Mouse (Mus musculus) 3134 (cell line): Measurements from ENCODE around the gene Ttc21a.

Source experiments
- DNase-seq: peaks from one replicate; pipeline ENCODE4 v3.0.0-alpha.2; 2011; ENCODE audit warnings: low spot score; ENCODE audit not compliant: insufficient read length; ENCODE audit errors: extremely low read depth

Ttc21a gene

DNA sequence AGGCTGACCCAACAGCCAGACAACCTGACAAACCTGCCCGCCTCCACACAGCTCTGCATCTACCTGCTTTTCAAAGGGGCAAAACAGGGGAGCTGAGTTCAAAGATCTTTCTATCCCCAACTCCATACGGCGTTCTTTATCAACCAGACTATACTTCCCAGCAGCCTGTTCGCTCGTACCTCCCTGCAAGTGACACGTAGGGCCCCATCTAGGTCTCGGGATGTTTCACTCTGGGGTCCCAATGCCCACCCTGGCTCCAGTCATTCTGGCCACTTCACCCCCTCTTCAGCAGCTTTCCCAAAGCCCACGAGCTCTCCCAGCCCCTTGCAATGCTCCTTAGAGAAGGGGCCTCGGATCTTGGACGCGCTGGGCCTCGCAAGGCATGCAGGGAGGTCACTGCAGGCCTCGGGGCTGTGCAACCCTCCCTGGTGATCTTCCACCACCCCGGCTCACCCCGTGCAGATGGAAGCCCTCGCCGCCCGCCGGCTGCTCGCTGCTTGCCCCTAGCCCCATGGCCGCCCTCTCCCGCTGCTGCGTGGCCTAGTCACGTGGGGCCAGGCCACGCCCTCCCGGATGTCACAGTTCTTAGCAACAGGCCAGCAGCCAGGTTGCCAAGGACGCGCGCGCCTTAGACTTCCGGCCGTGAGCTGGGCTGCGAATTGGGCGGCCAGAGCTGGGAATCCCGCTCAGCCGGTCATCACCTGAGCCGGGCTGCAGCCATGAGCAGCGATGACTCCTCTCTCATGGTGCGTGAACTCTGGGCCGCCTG, at the start of gene Ttc21a, which contains the start of gene Gorasp1:
TSS of gene Ttc21a (plus strand) at position 602 of the 769 bp plus-strand sequence.
TSS of gene Gorasp1 (minus strand) at position 561 of the 769 bp plus-strand sequence.
- peak; percentile 89 for DNase-seq

DNA sequence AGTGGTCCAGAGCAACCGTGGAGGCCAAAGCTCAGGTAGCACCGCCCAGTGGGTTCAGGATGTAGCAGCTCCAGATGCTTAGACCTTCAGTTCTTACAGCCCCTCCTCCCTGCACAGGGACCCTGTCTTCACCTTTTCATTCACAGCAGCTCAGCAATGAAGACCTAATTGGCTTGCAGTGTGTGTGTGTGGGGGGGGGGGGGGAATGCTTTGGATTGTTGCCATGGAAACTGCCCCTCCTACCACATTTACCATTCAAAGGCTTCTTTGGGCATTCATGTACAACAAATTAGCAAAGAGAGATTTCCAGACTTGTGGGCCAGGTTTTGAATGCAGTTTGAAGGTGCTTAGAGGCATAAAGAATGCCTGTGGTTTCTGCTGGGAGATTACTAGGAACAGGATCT, 48.6 kb upstream of the Ttc21a start:
- DNase-seq: no peak

DNA sequence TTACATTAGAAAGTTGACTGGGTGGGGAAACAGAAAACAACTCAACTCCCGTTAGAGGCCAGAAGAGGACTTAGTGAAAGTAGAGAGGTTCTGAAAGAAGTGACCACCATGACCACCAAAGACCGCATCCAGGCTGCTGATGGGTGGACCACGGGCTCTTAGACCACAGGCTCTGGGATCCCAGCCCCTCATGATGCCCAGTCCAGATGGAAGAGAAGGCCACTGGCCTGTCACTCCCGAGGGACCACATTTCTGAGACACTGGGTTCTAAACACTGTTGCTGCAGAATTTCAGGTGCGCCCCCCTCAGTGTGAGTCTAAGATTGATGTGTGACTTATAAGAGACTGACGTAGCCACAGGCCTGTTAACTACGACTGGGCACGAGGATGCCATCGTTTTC, 48.0 kb upstream of the Ttc21a start:
- DNase-seq: no peak

DNA sequence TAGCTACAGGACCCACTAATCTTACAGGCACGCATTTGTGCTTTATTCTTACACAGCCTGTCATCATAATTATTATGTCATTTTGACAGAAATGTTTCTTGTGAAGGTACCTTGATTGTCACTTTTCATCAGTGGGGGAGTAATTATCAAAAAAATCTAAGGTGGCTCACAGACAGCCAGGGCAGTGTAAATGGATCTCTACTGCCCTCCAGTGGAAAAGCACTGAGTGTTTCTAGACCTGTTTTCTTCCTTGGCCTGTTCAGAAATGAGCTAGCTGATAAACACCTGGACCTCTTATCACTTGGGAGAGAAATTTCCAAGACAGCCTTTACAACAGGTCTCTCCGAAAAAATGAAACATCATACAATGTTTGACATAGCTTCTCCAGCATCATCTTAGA, 46.7 kb upstream of the Ttc21a start:
- no peak for DNase-seq

DNA sequence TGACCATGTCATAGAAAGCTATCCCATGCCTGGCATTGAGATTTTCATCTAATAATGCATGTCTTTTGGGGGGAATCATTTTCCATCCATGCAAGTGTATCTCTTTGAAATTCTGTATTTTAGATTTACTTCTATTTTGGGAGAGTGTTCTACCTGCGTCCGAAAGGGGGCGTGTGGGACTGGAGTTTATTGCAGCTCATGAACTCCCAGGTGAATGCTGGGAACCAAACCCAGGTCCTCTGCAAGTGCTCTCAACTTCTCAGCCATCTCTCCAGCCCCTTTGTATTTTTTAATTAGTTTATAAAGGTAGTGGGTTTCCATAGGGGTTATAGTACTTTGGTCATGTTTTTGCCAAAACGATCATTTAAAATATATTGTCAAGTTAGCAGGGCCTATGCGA, 43.5 kb upstream of the Ttc21a start:
- DNase-seq: no peak

DNA sequence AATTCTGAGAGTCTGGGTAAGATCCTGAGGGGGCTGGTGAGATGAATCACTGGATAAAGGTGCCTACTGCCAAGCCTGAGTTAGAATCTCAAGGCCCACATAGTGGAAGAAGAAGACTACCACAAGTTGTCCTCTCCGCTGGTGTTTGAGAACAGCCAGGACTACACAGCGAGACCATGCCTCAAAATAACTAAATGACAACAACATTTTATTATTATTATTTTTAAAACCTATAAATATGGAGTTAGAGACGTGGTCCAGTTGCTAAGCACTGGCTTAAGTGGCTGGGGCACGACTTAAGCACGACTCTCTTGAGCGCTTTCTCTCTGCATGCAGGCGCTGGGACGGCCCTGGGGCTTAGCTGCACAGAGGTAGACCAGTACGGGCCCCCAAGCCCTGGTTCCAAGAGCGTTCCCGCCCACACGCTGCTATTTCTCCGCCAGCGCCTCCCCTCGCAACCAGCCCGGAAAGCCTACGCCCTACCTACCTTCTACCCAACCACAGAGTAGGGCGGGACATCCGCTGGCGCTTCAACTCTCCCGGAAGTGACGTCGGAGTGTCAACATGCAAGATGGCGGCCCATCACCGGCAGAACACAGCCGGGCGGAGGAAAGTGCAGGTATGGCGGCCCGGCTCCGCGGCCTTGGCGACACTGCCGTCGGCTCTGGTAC, 42.9 kb upstream of the Ttc21a start, which contains the start of gene Wdr48:
TSS of gene Wdr48 (plus strand) at position 540 of the 671 bp plus-strand sequence.
- peak; percentile 92 for DNase-seq

DNA sequence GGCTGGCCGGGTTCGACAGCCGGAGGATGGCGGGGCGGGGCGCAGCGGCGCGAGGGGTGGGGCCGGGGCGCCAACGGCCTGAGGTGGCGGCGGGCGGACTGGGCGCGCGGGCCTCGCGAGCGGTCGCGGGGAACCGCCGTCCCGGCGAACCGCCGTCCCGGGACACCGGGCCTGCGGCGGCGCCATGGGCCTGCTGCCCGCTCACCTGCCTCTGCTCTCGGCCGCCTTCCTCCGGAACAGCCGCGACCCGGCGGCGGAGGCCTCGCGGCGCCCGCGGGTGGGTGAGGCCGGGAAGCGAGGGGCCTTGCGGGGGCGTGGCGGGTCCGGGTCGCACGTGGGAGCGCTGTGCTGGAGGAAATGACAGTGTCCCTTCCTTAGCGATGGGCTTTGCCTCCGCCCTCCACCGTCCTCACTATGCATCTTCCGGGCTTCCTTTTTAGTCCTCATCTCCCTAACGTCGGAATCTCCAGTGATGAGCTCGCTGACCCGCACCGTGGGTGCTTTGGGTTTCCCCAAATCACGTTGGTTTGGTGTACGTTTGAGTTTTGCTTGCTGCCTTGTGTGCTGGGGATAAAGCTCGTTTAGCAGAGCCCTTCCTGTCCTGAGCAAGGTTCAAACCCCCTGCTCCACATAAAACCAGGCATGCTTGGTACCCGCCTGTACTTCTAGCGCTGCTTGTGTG, 42.2 kb upstream of the Ttc21a start:
- no peak for DNase-seq

DNA sequence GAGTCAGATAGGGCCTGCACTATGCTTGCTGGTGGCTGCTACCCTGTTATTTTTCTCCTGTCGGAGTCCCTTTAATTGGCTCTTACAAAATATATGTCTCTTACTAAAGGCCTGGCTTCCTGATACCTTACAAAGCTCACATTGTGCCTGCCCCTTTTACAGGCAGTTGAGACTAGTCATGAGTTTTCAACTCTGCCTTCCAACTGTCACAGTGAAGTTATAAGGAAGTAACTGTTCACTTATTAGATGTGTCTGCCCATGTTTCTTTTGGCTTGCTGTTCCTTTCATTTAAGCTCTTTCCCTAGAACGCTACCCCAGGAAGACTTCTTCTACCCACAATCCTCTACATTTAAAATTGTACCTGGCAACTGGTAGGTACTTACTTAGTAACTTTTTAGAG, 38.0 kb upstream of the Ttc21a start:
- DNase-seq: no peak

DNA sequence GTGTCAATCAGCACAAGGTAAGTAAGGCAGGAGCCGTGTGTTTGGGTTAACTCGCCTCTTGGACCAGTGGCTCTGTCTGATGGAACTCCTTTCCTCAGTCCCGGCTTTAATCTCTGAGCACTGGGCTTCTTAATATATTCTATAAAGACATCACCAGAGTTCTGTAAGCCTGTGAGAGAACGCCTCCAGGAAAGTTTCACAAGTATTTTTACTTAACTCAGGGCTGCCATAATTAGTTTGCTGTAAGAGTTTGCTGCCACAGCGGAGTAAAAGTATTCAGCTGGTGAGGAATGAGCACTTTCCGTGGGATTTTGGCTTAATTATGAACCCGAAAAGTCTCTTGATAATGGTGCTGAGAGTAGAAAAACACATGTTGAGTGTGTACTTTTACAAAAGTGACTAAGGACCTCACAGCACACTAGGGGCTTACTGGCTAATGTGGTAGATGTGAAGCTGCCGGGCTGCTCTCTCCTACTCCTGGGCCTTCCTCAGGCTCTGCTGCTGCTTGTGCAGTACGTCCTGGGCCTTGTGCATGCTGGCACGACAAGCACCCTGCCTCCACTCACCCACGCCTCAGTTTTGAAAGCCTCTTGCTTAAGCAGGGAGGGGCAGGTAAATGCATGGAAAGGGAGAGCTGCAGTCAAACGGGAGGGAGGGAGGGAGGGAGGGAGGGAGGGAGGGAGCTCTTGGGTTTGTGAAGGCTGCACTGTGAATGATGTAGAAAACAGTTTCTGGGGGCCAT, 34.8 kb upstream of the Ttc21a start:
- DNase-seq: no peak

DNA sequence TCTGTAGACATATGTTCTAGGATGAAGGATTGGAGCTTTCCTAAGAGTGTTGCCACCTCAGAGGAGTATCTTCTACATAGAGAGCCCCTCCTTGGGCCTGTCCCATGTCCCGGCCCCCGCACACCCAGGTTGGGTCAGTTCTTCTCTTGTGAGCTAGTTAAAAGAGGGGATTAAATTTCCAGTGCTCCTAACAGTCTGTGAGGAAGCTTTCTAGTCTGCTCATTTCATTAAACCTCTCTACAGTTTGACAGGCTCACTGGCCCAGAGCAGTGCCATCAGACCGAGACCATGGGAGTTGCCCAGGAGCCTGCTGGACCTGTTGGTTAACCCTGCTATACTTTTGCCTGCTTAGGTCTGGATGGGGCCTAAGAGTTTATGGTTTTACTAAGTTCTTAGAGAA, 28.7 kb upstream of the Ttc21a start:
- DNase-seq: no peak

DNA sequence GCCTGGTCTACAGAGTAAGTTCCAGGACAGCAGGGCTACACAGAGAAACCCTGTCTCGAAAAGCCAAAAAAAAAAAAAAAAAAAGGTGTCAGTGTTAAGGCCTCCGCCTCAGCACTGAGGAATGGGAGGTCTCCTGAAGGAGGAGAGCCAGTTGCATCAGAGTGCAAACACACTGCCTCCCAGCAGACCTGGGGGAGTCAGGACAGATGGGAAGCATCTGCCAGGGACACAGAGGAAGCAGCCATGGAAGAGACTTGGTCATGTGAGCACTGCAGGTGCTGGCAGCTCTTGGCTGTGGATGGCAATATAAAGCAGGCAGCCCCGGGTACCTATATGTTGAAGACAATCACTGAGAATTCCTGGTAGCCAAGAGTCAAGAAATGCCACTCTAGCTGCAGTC, 27.5 kb upstream of the Ttc21a start:
- no peak for DNase-seq

DNA sequence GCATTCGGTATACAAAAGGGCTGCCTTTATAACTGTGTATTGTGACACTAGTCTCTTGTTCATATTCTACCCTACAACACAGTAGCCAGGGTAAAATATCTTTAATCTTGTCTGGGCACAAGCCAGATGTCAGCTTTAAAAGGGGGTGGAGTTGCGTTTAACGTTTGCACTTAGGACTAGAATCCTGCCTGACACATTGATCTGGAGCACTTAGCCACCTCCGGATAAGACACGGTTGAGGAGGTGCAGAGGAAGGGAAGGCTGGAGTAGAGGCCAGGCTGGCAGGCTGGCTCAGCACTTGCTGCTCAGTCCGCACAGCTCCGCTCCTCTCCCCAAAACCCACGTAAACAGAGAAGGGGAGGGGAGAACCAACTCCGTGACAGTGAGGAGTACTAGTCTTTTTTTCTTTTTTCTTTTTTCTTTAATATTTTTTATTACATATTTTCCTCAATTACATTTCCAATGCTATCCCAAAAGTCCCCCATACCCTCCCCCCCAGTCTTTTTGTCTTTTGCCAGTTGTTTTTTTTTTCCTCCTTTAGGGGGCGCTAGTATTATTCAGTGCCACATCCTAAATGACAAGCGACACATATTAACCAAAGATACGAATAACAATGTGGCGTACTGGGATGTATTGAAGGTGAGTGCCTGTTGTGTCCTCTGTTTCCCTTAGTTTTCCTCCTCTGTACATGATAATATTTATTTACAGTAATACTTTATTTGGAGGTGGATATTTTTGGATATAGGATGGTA, 24.1 kb upstream of the Ttc21a start:
- DNase-seq: no peak

DNA sequence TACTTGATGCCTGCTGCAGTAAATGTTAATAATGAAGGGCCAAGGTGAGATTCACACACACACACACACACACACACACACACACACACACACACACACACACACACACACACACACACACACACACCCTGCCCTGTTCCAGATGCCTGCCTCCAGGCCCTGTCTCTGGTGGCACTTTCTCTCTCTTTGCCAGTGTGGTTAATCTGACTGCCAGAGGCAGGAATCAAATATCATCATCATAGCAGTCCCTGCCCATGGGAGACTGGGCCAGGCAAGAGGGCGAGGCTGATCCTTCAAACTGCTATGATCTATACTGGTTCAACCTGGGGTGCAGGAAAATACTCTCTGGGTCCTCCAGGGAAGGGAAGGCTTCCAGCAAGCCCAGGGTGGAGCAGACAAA, 17.5 kb upstream of the Ttc21a start:
- DNase-seq: no peak

DNA sequence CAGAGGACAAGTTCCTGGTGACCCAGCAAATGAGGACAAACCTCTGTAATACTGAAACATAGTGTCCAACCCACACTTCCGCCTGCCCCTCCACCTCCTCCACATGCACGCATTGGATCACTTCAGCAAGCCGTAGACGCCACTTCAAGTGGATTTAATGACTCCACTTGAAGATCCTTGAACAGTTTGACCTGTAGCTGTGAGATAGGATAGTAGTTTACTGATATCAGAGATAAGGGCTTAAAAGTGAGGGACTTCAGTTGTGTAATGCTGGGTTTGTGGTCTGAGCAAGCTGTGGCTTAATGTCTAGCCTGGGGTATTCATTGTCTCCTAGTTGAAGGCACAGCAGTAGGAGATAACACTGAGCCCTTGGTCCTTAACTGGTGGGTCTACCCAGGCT, 13.9 kb upstream of the Ttc21a start:
- no peak for DNase-seq

DNA sequence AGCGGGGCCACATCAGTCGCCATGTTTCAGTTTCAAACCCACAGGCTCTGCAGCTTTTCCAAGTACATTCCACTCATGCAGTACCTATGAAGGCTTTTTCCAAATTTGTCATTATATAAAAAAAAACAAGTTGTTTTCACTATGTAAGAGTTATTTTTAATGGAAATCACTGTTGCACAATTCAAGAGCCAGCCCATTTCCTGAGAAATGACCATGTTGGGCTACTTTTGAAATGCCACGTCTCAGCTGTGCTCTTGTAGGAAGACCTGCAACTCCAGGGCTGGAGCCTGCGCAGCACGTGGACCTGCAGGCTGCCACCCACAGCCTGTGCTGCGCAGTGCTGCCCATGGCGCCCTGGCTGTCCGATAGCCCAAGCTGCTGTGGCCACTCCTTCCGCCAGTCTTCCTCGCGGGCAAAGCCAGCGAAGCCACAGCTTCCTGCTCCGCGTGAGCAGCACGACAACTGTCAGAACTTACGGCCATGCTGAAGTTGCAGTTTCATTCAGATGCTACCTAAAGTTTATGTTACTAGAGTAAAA, 12.2 kb upstream of the Ttc21a start:
- no peak for DNase-seq

DNA sequence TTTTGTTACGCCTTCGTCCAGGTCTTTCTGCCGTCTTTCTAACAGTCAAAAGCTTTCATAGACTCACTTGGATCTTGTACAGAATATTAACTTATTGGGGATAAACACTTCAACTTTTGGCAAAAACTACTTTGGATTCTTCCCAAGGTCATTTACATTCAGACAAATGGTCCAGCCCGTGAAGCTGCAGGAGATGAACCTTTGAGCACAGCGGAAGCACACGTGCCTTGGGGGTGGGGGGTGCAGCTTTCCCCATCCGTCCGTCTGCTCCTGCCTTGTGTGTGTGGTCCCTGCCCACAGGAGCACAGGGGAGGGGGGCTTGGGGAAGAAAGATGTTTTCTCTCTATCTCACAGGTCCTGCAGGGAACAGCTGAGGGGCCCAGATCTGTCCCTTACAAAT, 11.7 kb upstream of the Ttc21a start:
- DNase-seq: no peak

DNA sequence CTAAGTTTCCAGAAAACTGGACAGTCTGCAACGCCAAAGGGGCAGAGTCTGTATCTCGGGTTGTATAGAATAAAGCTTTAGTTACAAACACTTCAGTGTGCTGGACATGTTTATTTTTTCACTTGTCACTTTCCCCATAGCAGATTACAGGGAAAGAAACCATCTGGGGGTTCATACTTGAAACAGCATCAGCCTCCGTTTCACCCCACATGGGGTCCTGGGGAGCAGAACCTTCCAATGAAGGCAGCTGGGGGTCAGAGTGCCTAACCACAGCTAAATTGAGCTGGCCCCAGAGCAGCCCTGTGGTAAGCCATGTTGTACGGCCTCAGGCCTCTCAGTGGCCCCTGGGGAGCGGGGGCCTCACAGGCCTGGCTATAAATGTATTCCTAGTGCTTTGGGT, 10.9 kb upstream of the Ttc21a start:
- no peak for DNase-seq

DNA sequence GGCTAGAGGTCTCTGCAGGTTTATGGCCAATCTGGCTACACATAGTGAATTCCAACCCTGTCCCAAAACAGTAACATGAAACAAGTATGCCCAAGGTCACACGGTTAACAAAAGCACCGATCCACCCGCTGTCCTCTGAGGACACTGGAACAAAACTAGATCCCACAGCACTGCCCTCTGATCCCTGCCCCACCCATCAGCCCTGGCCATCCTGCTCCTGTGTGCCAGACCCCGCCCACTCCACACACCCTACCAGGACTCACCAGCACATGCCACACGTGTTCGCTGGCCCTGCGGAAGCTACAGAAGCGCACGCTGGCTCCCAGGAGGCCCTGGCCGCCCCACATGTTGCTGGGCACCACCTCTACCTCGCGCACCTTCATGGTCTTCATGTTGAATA, 5.0 kb upstream of the Ttc21a start:
- DNase-seq: no peak

DNA sequence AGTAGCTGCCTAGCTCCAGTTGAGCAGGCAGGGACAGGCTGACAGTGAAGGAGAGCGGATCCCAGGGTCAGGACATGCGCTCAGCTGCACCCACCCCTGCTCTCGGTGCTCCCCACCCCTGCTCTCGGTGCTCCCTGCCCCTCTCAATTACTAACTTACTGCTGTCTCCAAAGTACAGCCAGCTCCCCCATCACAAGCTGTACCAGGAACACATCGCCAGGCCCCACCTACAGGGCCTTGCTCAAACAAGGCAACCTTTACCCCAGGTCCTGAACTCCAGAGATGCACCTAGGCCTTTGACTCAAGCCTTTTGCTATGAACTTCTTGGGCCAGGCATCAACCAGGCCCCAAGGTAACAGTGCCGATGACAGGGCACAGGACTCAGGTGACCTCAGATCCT, 3.7 kb upstream of the Ttc21a start:
- no peak for DNase-seq

DNA sequence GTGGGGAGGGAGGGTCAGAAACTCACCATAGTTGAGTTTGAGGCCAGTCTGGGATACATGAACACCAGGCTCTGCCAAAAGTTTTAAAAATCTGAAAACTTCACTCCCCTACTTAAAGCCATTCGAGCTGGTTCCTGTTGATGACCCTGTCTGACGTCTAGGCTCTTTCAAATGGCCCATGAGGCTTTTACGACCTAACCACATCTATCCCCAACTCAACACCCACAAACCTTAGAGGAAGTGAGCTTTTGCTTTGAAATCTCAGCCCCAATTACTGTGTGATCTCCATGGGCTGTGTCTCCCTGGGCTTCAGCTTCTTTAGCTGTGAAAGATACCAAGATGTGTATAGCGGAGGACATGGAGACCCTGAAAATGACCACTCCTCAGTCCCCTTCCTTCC, 1.1 kb downstream of the Ttc21a start:
- no peak for DNase-seq
